In the genomic region with DNA sequence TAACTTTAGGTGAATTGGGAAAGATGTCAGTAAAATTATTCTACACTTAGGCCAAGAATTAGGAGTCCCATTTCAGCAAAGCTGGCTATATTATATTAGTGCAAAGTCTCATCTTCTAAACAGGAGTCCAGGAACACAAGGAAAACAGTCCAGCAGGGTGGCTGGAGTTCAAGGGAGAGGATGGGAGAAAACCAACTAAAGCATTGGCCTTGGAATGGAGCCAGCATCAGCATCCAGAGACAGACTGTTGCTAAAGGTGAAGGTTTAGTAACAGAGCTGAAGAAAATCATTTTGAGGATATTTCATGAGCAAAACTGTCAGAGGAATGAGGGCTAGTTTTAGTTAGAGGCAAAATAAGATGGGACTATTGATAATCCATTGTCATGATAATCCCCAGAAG, we compare ENCODE assay signal across 20 mouse cellular contexts.
"Had no signal": no experiment of that assay in that cellular context is flagged by ENCODE, and none has a peak within 500 bp of the region (broad histone marks: within the 10 kb centered on the region; RNA-seq: fewer than 3 reads in every experiment).

No protein-coding gene starts in this region.

- H3K27ac ChIP-seq: kidney, postnatal 0 days; layer of hippocampus, adult 2 months; left cerebral cortex, adult 2 months; liver, embryonic 13.5 days; neural tube, embryonic 12.5 days; stomach, postnatal 0 days had no signal

- H3K27me3 ChIP-seq: liver, embryonic 13.5 days; neural tube, embryonic 12.5 days had no signal

- DNase-seq: kidney, postnatal 25 days; layer of hippocampus, adult 9-11 months; layer of hippocampus, postnatal 36 days; liver, embryonic 13.5 days; lung, adult 2 months; lung, postnatal 14 days; lung, postnatal 4 days; midbrain, embryonic 14.5 days; right cerebral cortex, adult 18-20 months; right cerebral cortex, postnatal 14 days; right cerebral cortex, postnatal 4 days; thymus, adult 2 months; thymus, postnatal 14 days; thymus, postnatal 4 days had no signal

- H3K36me3 ChIP-seq: liver, embryonic 13.5 days; neural tube, embryonic 12.5 days had no signal

- H3K9ac ChIP-seq: liver, embryonic 13.5 days; neural tube, embryonic 12.5 days had no signal

- H3K4me2 ChIP-seq: liver, embryonic 13.5 days; midbrain, embryonic 11.5 days; neural tube, embryonic 12.5 days had no signal

- H3K4me3 ChIP-seq: layer of hippocampus, adult 2 months; left cerebral cortex, adult 2 months; liver, embryonic 13.5 days; neural tube, embryonic 12.5 days had no signal

- H3K4me1 ChIP-seq: liver, embryonic 13.5 days; neural tube, embryonic 12.5 days had no signal

- H3K9me3 ChIP-seq: liver, embryonic 13.5 days; neural tube, embryonic 12.5 days had no signal
